Mouse (Mus musculus): Measurements from ENCODE around the gene Ispd.

GRCm38 (mm10) chr12:36724297-36724696 is 343.0 kb downstream of the Ispd start:
- TF ChIP-seq USF1 (IDR thresholded peaks at IDR 0.05; ENCODE audit: low read depth) (no peak), CTCF (IDR thresholded peaks at IDR 0.05; ENCODE audit: control insufficient read depth, insufficient read depth, insufficient read length) (no peak), CEBPB (IDR thresholded peaks at IDR 0.05; ENCODE audit: low read depth) (no peak), MAX (IDR thresholded peaks at IDR 0.05) (no peak), MYOD1 (IDR thresholded peaks at IDR 0.05; ENCODE audit: control insufficient read depth, insufficient read length, low read depth) (no peak), FOSL1 (IDR thresholded peaks at IDR 0.05; ENCODE audit: insufficient read depth, low read length, poor library complexity, severe bottlenecking) (no peak), MYOG (IDR thresholded peaks at IDR 0.05; ENCODE audit: control insufficient read depth, extremely low read depth, insufficient read length) (no peak)
